Mouse (Mus musculus) natural killer cell, adult 2 months (primary cell): ENCODE measurements at regions not wholly inside any gene's neighbourhood (a gene's known extent, or its start where the extent isn't known, plus 50 kb on each side); places are given as distances from the start of the nearest gene placed in this dataset.

ENCODE experiments used
- DNase-seq, 2 experiments: peaks; one replicate each; pipeline ENCODE4 v3.0.0; 2022; ENCODE audit warnings: low spot score in 2 of 2

- no peak for DNase-seq
These were observed 56.9 kb downstream of the Klf4 start for GRCm38 (mm10) chr4:55475409-55475808.

GRCm38 (mm10) chr4:55474044-55474788, 58.0 kb downstream of the Klf4 start:
- DNase-seq, result no peak

- no peak for DNase-seq
These were observed 59.6 kb downstream of the Klf4 start for GRCm38 (mm10) chr4:55472649-55473048.

- DNase-seq, result no peak
These were observed 61.2 kb downstream of the Klf4 start for GRCm38 (mm10) chr4:55470779-55471663.

- no peak for DNase-seq
These were observed 68.1 kb downstream of the Klf4 start for GRCm38 (mm10) chr4:55464192-55464591.

GRCm38 (mm10) chr4:55461927-55462326, 70.3 kb downstream of the Klf4 start:
- no peak for DNase-seq

GRCm38 (mm10) chr4:55453902-55454301, 78.4 kb downstream of the Klf4 start:
- DNase-seq, result no peak

GRCm38 (mm10) chr4:55452546-55452945, 79.7 kb downstream of the Klf4 start:
- no peak for DNase-seq

- no peak for DNase-seq
These were observed 80.6 kb downstream of the Klf4 start for GRCm38 (mm10) chr4:55451711-55452110.

GRCm38 (mm10) chr4:55451026-55451425, 81.2 kb downstream of the Klf4 start:
- DNase-seq, result peak in 1 of 2 experiments; percentile 2

- DNase-seq, result no peak
These were observed 88.8 kb downstream of the Klf4 start for GRCm38 (mm10) chr4:55443489-55443888.

- DNase-seq, result no peak
These were observed 90.2 kb downstream of the Klf4 start for GRCm38 (mm10) chr4:55442098-55442497.
